Mouse (Mus musculus) adrenal gland (tissue): ENCODE results near the gene Chil1.

Source experiments
- intact Hi-C: fragments of 180-260 bp; cut with DNase I; formaldehyde crosslinking; loops from one replicate; pipeline ENCODE4 v1.15.1; 2025

The Chil1 gene

DNA sequence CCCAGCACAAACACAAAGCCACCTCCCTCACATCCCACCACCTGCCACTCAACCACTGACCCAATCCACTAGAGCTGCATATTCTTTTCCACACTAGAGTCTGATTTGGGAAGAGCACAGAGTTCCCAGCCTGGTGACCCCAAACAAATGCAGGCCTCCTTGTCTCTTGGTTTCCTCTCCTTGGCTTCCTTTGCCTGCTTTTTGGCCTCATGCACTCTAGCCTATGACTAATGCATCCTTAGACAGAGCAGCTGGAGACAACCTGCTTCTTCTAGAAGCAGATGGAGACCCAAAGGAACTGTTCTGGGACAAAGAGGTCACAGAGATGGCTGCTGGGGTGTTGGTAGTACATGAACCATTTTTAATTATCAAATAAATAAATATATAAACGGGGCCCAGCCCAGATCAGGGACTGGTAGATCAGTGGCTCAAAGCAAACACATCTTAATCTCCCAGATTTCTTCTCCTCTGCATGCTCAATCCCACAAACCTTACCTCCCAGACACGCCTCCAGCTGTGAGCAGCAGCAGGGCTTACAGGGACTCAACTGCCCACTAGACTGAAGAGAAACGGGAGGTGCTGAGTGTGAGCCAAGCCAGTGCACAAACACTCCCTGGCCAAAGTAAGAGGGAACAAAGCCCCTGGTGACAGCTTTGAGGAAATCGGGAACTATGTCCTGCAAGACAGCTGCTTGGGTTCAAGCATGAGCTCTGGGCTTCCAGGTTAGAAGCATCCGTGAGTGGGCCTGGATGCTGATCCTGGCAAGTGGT, 48.0 kb downstream of the Chil1 start:
- intact Hi-C loops: no loop called here

DNA sequence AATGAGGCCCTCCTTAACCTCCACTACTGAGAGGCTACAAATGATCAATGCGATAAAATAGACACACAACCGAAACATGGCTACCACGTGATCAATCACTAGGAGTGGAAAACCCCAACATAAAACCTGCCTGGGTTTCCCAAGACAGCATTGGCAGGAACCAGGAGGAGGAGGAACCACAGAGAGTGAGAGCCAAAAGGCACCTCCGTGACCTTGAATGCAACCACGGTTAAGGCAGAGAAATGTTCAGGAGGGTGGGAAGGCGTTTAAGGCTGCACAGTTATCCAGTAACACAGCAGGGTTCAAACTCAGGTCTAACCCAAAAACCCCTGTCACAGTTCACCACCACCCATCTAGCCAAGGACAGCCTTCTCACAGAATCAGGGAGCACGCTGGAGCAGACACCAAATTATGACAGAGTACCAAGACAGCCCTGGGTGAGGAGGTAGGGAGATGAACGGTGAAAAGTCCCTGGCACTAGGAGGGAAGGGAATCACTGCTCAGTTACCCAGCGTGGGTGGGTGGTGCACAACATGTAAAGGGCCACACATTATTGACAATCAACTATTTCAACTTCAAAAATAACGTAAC, 48.8 kb downstream of the Chil1 start:
- intact Hi-C loops: no loop called here

DNA sequence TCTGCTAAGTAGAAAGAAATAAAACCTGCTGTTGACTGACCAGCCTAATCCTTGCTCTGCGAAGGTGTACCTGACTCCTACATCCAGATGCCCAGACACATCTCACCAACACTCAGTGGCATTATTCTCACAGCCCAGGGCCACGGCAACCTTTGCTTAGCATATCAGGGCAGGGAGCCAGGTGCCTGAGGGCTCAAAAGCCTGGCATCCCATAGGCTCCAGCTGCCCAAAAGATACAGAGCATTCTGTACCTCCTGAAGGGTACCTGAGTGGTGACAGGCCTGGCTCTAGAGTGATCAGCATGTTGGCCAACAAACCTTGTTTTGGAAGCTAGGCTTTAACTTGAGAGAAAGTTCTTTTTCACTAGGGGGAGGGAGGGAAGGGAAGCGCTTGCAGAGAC, 49.3 kb downstream of the Chil1 start:
- intact Hi-C loops: no loop called here

DNA sequence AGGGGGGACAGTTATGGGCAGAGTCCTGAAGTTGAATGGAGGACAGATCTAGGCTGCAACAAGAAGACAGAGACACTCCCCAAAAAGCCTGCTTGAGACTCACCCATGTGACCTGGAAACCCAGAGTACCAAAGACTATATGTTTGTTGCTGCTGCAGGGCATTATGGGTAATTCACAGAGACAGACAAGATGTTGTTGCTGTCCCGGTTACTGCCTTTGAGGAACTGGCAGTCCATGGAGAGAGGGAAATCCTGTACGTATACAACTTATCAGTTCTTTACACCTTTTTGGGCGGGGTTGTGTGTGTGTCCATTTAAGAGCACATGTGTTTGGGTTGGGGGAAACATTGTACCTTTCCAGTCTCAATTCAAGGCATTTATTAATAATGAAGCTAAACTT, 49.7 kb downstream of the Chil1 start:
- intact Hi-C loops: no loop called here

DNA sequence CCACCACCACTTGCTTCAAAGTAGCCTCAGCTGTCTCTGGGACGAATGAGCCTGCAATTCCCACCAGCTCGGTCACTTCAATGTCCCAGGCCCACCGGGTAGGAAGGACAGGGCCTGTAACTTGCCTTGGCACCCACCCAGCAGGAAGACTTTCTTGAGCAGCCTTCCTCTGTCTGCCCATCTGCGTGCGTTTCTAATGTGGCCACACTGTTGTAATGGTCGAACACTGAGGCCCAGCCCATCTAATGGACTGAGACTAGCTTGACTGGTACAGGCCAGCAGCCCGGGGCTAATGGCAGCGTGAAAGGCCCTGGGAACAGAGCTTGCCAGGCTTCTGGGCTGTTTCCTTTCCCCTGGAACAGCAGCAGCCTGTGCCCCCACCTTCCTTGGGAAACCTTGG, 50.4 kb downstream of the Chil1 start:
- intact Hi-C loops: no loop called here

DNA sequence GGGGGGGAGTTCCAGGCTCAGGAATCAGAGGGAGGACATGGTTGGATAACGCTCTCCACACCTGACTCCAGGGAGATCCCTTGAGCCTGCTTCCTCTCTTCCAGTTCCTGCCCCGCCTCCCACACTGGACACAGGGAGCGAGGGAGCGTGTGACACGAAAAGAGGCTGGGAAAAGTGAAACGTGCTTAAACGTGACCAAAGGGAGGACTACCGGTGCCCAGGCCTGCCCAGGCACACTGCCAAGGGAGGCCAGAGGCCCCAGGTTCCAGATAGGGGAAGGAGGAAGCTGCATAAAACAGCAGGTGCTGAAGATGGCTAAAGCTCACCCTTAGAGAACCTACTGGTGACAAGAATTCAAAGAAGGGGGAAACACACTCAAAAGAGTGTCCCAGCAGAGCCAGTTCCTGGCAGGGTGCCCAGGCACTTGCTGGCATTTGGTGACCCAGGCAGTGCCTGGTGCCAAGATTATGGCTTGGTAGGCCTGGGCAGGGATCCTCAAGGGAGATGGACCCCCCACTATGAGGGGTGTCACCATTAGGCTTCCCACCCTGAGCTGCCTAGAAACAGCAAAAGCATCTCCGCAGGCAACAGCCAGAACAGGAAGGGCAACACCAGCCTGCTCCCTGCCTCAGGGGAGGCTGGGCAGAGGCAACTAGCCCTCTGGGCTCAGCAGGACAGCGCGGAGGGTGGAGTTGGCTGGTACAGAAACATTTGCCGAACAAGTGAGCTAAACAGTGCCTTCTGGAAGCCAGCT, 51.0 kb downstream of the Chil1 start:
- intact Hi-C loops: no loop called here

DNA sequence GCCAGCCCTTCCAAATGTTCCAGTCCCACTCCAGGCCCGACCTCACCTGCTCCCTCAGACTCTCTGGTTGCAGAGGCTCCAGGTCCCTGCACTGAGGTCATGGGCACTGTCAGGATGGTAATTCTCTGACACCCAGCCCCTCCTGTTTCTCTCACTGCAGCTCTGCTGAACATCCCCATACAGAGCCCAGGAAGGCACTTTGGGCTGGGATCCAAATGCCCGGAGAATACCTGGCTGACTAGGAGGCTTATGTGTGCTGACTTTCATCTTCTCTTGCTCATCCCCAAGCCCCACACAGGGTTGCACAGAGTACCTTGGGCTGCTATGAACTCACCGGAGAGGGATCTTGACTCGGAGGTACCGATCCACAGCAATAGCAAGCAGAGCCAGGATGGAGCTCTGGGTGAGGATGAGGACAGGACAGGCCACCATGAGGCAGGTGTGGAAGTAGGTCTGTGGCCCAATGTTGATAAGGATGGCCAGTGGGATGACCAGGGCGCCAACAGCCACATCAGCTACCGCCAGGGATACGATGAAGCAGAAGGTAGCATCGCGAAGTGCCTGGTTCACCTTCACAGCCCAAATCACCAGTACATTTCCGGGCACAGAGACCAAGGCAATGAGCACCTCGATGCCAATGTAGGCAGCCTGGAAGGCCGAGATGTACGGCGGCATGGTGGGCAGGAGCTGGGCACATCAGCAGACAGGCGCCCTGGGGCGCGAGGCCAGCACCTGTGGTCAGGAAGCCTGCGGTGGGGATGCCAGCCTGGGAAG, 51.9 kb downstream of the Chil1 start:
- intact Hi-C loops: no loop called here

DNA sequence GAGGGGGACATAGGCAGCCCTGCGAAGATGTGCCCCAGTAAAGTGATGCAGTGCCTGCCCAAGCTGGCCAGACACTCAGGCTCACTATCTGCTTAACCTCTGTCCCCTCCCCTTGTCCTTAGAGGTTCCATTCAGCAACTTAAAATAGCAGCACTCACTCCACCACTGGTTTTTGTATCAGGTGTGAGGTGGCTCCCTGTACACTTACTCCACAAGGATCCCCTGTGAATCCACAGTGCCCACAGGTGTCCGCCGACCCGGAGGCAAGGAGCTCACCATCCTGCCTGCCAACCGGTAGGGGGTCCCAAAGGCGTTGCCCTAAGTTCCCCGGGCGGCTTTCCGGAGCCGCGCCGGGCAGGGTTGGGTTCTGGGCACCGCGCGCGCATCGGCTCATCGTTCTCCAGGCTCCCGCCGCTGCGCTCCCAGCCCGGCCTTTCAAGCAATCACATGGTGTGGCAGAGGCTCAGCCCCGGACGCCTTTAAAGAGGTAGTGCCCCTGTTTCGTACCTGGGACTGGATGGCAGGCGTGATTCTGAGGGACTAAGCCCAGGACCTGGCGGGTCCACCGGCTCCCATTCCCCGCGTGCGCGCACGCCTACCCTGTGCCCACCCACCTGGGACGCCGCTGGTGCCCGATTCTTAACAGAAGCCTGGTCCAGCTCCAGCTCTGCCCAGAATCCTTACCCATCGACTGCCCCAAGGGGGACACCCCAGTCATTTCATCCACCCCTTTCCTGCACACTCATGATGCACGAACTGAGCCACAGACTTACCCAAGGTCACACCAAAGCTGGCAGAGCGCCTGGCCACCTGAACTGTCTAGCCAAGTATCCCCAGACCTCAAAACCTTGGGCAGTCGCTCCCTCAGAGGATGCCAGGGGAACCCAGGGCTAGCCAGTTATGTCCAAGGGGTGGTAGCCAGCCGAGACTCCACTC, 52.7 kb downstream of the Chil1 start:
- intact Hi-C loops: no loop called here

DNA sequence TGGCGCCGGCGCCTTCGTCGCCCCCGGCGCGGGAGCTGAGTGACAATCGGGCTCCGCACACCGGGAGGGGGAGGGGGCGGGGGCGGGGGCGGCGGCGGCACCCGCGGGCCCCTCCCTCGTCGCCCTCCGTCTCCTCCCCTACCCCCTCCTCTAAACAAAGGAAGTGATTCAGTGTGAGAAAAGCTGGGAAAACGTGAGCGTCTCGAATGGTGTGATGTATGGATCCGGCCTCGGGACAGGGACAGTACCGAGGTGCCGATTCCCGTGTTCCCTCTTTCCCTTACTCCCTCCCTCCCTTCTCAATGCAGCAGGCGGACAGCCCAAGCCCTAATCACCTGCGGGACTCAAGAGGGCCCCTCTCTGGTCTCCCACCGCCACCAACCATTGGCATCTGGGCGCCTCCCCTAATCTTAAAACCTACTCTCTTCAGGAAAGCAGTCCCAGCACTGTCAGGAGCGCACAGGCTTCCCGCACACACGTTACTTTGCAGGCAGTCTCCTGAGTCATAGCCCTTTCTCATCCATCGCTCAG, 53.5 kb downstream of the Chil1 start, which contains the start of gene Adora1:
Adora1 (minus strand) TSS at position 41 of the 531 bp plus-strand sequence.
- intact Hi-C loops: no loop called here

DNA sequence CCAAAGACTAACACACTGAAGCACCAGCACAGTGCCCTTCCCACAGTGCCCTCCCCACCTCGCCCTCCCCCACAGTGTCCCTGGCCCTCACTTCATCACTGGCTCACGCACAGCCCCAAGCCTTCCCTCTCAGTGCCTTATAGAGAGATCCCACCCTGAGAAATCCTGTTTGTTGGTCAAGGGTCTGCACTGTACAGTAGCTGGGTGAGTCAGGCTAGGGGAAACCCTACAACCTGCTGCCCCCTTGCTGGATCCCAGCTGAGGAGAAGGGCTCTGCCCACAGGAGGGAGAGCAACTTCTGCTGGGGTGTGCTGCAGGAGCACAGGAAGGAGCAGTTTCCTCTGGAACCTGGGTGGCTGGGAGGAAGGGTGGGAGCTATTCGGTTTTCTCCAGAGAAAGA, 54.2 kb downstream of the Chil1 start:
- intact Hi-C loops: no loop called here

DNA sequence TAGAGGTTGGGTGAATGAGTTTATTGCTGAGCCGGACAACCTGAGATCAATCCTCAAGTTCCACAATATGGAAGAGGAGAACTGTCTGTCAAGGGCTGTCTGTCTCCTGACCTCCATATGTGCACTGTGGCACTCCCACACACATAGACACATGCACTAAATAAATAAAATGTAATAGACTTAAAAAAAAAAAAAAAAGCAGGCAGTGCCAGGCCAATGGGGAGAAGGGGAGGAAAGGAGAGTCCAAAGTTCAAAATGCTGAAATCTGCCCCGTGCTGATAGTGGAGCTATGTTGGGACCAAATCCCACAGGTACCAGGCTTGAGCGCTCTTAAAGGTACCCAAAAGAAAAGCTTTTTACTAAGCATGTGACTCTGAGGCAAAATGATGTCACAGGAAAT, 55.5 kb downstream of the Chil1 start:
- intact Hi-C loops: no loop called here
